Mouse (Mus musculus) CH12.LX (cell line): ENCODE measurements around the gene Ppih. TPM values are rescaled to one million over a fixed set of nuclear protein-coding genes. Genes with fewer than 3 reads are reported as not detected.

Experiments
- DNase-seq: peaks from one replicate; pipeline ENCODE4 v3.0.0-alpha.2; 2013; ENCODE audit errors: extremely low read depth
- H3K27ac ChIP-seq: 2 replicates; pipeline ENCODE4 v1.5.1; 2012; ENCODE audit warnings: low read depth, mild to moderate bottlenecking, control low read depth, moderate library complexity; ENCODE audit not compliant: insufficient read depth
- H3K27me3 ChIP-seq: replicated peaks from 2 replicates; pipeline ENCODE3; 2012; ENCODE audit warnings: inconsistent platforms
- H3K36me3 ChIP-seq, 2 experiments: replicated peaks in 1 of 2; 2 replicates each; pipeline versions ENCODE3 to v1.6.1; 2012; ENCODE audit warnings: inconsistent platforms in 1 of 2, low read length in 1 of 2, mild to moderate bottlenecking in 1 of 2, mixed read lengths in 1 of 2, moderate library complexity in 1 of 2; ENCODE audit not compliant: control insufficient read depth in 1 of 2, insufficient read depth in 1 of 2
- H3K4me1 ChIP-seq, 2 experiments: 2 replicates each; pipeline ENCODE4 v1.6.1; 2012; ENCODE audit warnings: inconsistent platforms in 1 of 2, moderate library complexity in 1 of 2; ENCODE audit not compliant: insufficient read depth in 2 of 2, control insufficient read depth in 1 of 2
- H3K4me2 ChIP-seq: 2 replicates; pipeline ENCODE4 v1.6.1; 2012; ENCODE audit warnings: low read depth, mild to moderate bottlenecking, control low read depth; ENCODE audit not compliant: poor library complexity, insufficient read depth, severe bottlenecking
- H3K4me3 ChIP-seq, 3 experiments: fragments of 150-350 bp in 1 of 3; sonication (generic) in 1 of 3; replicated peaks in 1 of 3; 2 replicates each; pipeline versions ENCODE3 to v1.5.1; 2011 to 2012; ENCODE audit warnings: low read depth in 2 of 3, low read length in 2 of 3, mild to moderate bottlenecking in 2 of 3, moderate library complexity in 2 of 3, control low read depth in 1 of 3, improper control_type of control experiment in 1 of 3, inconsistent platforms in 1 of 3, mixed read lengths in 1 of 3; ENCODE audit not compliant: poor library complexity in 1 of 3
- H3K79me2 ChIP-seq: replicated peaks from 2 replicates; pipeline ENCODE4 v1.6.1; 2012; ENCODE audit warnings: mild to moderate bottlenecking, moderate library complexity; ENCODE audit not compliant: control insufficient read depth, poor library complexity, insufficient read depth, severe bottlenecking; ENCODE audit errors: extremely low read depth
- H3K9ac ChIP-seq: 2 replicates; pipeline ENCODE4 v1.6.1; 2012; ENCODE audit warnings: low read depth, mild to moderate bottlenecking, control low read depth, moderate library complexity; ENCODE audit not compliant: insufficient read depth
- H3K9me3 ChIP-seq: replicated peaks from 2 replicates; pipeline ENCODE3; 2012; ENCODE audit warnings: low read length, inconsistent platforms, mixed read lengths
- BHLHE40 ChIP-seq: IDR thresholded peaks from 2 replicates; pipeline ENCODE4 v1.6.1; 2011; ENCODE audit warnings: mild to moderate bottlenecking, low read depth, low read length, improper control_type of control experiment
- CHD1 ChIP-seq: IDR thresholded peaks from 2 replicates; pipeline ENCODE4 v1.6.1; 2012; ENCODE audit warnings: low read depth, low read length, improper control_type of control experiment, inconsistent platforms
- CHD2 ChIP-seq: IDR thresholded peaks from 2 replicates; pipeline ENCODE4 v1.6.1; 2011; ENCODE audit warnings: low read length, improper control_type of control experiment
- CTCF ChIP-seq, 2 experiments: IDR thresholded peaks in 1 of 2; conservative IDR thresholded peaks in 1 of 2; 2 replicates each; pipeline ENCODE4 v1.5.1; 2011 to 2012; ENCODE audit warnings: low read depth in 2 of 2, low read length in 2 of 2, improper control_type of control experiment in 1 of 2, inconsistent platforms in 1 of 2, mild to moderate bottlenecking in 1 of 2, moderate library complexity in 1 of 2
- ELF1 ChIP-seq: IDR thresholded peaks from 2 replicates; pipeline ENCODE4 v1.6.1; 2014; ENCODE audit warnings: low read depth, mild to moderate bottlenecking, inconsistent platforms, low read length, improper control_type of control experiment
- ETS1 ChIP-seq: conservative IDR thresholded peaks from 2 replicates; pipeline ENCODE4 v1.6.1; 2012; ENCODE audit warnings: low read depth, mild to moderate bottlenecking, inconsistent platforms, low read length, improper control_type of control experiment, moderate library complexity
- GABPA ChIP-seq: IDR thresholded peaks from 2 replicates; pipeline ENCODE4 v1.6.1; 2012; ENCODE audit warnings: low read depth, low read length, improper control_type of control experiment, inconsistent platforms; ENCODE audit not compliant: insufficient replicate concordance
- HCFC1 ChIP-seq: IDR thresholded peaks from 2 replicates; pipeline ENCODE4 v1.6.1; 2012; ENCODE audit warnings: low read depth, mild to moderate bottlenecking, inconsistent platforms, low read length, improper control_type of control experiment
- IRF4 ChIP-seq: IDR thresholded peaks from 2 replicates; pipeline ENCODE4 v1.6.1; 2014; ENCODE audit warnings: low read depth, mild to moderate bottlenecking, inconsistent platforms, low read length, improper control_type of control experiment
- JUN ChIP-seq: IDR thresholded peaks from 2 replicates; pipeline ENCODE4 v1.6.1; 2011; ENCODE audit warnings: low read depth, mild to moderate bottlenecking, low read length, improper control_type of control experiment, moderate library complexity; ENCODE audit not compliant: insufficient read depth
- JUND ChIP-seq: conservative IDR thresholded peaks from 2 replicates; pipeline ENCODE4 v1.6.1; 2011; ENCODE audit warnings: low read depth, low read length, improper control_type of control experiment
- MAFK ChIP-seq: IDR thresholded peaks from 2 replicates; pipeline ENCODE4 v1.6.1; 2011; ENCODE audit warnings: low read length, improper control_type of control experiment; ENCODE audit not compliant: insufficient replicate concordance
- MAX ChIP-seq: IDR thresholded peaks from 2 replicates; pipeline ENCODE4 v1.6.1; 2011; ENCODE audit warnings: low read length, improper control_type of control experiment
- MAZ ChIP-seq: IDR thresholded peaks from 2 replicates; pipeline ENCODE4 v1.6.1; 2012; ENCODE audit warnings: low read depth, mild to moderate bottlenecking, inconsistent platforms, low read length, improper control_type of control experiment, moderate library complexity
- MYC ChIP-seq: IDR thresholded peaks from 2 replicates; pipeline ENCODE4 v1.6.1; 2011; ENCODE audit warnings: low read depth, mild to moderate bottlenecking, improper control_type of control experiment, low read length
- NELFE ChIP-seq: IDR thresholded peaks from 2 replicates; pipeline ENCODE4 v1.6.1; 2011; ENCODE audit warnings: low read depth, low read length, improper control_type of control experiment
- NRF1 ChIP-seq: IDR thresholded peaks from 2 replicates; pipeline ENCODE4 v1.6.1; 2014; ENCODE audit warnings: low read depth, mild to moderate bottlenecking, inconsistent platforms, low read length, improper control_type of control experiment, moderate library complexity
- PAX5 ChIP-seq: IDR thresholded peaks from 2 replicates; pipeline ENCODE4 v1.6.1; 2012; ENCODE audit warnings: low read length, inconsistent platforms, mixed read lengths
- POLR2A ChIP-seq: IDR thresholded peaks from 2 replicates; pipeline ENCODE4 v1.6.1; 2011; ENCODE audit warnings: low read depth, mild to moderate bottlenecking, improper control_type of control experiment, low read length
- POLR2AphosphoS2 ChIP-seq: IDR thresholded peaks from 2 replicates; pipeline ENCODE4 v1.6.1; 2011; ENCODE audit warnings: low read depth, low read length, improper control_type of control experiment
- RAD21 ChIP-seq: IDR thresholded peaks from 2 replicates; pipeline ENCODE4 v1.6.1; 2011; ENCODE audit warnings: low read depth, mild to moderate bottlenecking, low read length, improper control_type of control experiment, moderate library complexity
- RCOR1 ChIP-seq: conservative IDR thresholded peaks from 2 replicates; pipeline ENCODE4 v1.6.1; 2012; ENCODE audit warnings: low read depth, mild to moderate bottlenecking, inconsistent platforms, low read length, improper control_type of control experiment
- SIN3A ChIP-seq: IDR thresholded peaks from 2 replicates; pipeline ENCODE4 v1.6.1; 2012; ENCODE audit warnings: low read length, improper control_type of control experiment, inconsistent platforms
- SMC3 ChIP-seq: IDR thresholded peaks from 2 replicates; pipeline ENCODE4 v1.6.1; 2011; ENCODE audit warnings: low read depth, low read length, improper control_type of control experiment
- TBP ChIP-seq: conservative IDR thresholded peaks from 2 replicates; pipeline ENCODE4 v1.6.1; 2011; ENCODE audit warnings: low read depth, low read length, improper control_type of control experiment
- TCF12 ChIP-seq: IDR thresholded peaks from 2 replicates; pipeline ENCODE4 v1.6.1; 2014; ENCODE audit warnings: low read depth, mild to moderate bottlenecking, inconsistent platforms, low read length, improper control_type of control experiment
- UBTF ChIP-seq: IDR thresholded peaks from 2 replicates; pipeline ENCODE4 v1.6.1; 2012; ENCODE audit warnings: low read depth, mild to moderate bottlenecking, inconsistent platforms, low read length, improper control_type of control experiment, moderate library complexity
- USF2 ChIP-seq: conservative IDR thresholded peaks from 2 replicates; pipeline ENCODE4 v1.6.1; 2011; ENCODE audit warnings: low read depth, low read length, improper control_type of control experiment
- ZC3H11A ChIP-seq: IDR thresholded peaks from 2 replicates; pipeline ENCODE4 v1.6.1; 2012; ENCODE audit warnings: low read depth, mild to moderate bottlenecking, inconsistent platforms, low read length, improper control_type of control experiment
- ZKSCAN1 ChIP-seq: IDR thresholded peaks from 2 replicates; pipeline ENCODE4 v1.6.1; 2012; ENCODE audit warnings: low read depth, inconsistent platforms, low read length, improper control_type of control experiment, borderline replicate concordance
- ZNF384 ChIP-seq: IDR thresholded peaks from 2 replicates; pipeline ENCODE4 v1.6.1; 2012; ENCODE audit warnings: low read depth, low read length, improper control_type of control experiment, inconsistent platforms
- dilution Hi-C: fragments of 300-500 bp; cut with MboI; formaldehyde crosslinking; loops from 2 replicates; pipeline ENCODE4 v1.14.3; 2020; ENCODE audit warnings: low sequenced_read_pairs; ENCODE audit not compliant: extremely low pct_unique_long_range_greater_than_20kb, extremely low pct_ligation_motif_present
- in situ Hi-C: fragments of 300-500 bp; cut with MboI; formaldehyde crosslinking; loops from 3 replicates; pipeline ENCODE4 v1.14.3; 2019; ENCODE audit warnings: low sequenced_read_pairs, low pct_ligation_motif_present, low pct_unique_long_range_greater_than_20kb, mixed read lengths
- polyA plus RNA-seq: library from polyadenylated mRNA; unstranded; fragments of >175 nt; gene quantifications from 2 replicates; pipeline ENCODE4 v1.2.1, GENCODE M21; 2012; ENCODE audit warnings: low read depth; ENCODE audit not compliant: insufficient read length
- total RNA-seq, 2 experiments: library from RNA; depleted of rRNA; stranded (reverse); fragments of 300-350 nt in 1 of 2; fragments of >200 nt in 1 of 2; gene quantifications; 2 replicates each; pipeline ENCODE4 v1.2.3; 2012 to 2014

Gene Ppih
- total and polyA plus RNA-seq, 3 experiments = 125 to 179 (median 132) TPM

DNA sequence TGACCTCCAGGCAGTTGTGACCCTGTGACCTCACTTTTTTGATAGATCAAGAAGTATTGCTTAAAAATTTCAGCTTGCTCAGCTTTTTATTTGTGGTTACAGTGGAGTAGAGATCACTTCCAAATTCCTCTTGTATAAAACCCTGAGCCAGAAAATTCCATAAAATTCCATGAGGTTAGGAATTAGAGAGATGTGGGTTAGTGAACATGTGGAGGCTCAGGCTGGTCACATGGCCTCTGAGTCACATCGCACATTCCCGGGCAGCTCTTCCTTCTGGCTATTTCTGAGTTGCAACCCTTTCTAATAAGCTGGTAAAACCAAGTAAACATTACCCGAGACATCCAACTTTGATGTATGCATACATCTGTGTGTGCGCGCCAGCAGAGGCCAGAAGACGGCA is 25.2 kb upstream of the Ppih start:
- Histone ChIP-seq H3K79me2 (no peaks in the 10 kb centered on the region), H3K36me3 (no peaks in the 10 kb centered on the region), H3K4me1 (no peaks in the 10 kb centered on the region; a peak in 1 of 4 replicates), H3K4me2 (no peak overlapping the region), H3K27me3 (no peaks in the 10 kb centered on the region), H3K9me3 (no peaks in the 10 kb centered on the region), H3K27ac (no peak overlapping the region), H3K4me3 (no peak overlapping the region), H3K9ac (no peak overlapping the region)
- no peak for TF ChIP-seq MAX
- TF ChIP-seq RAD21 = no peak
- TF ChIP-seq JUND = no peak
- no peak for TF ChIP-seq IRF4
- no peak for TF ChIP-seq CHD2
- TF ChIP-seq SIN3A = no peak
- TF ChIP-seq BHLHE40 = no peak
- no peak for TF ChIP-seq NELFE
- no peak for TF ChIP-seq ELF1
- TF ChIP-seq CHD1 = no peak
- no peak for TF ChIP-seq GABPA
- no peak for TF ChIP-seq ZKSCAN1
- TF ChIP-seq RCOR1 = no peak
- DNase-seq = no peak
- in situ Hi-C loops (no loop called here), dilution Hi-C loops (no loop called here)

DNA sequence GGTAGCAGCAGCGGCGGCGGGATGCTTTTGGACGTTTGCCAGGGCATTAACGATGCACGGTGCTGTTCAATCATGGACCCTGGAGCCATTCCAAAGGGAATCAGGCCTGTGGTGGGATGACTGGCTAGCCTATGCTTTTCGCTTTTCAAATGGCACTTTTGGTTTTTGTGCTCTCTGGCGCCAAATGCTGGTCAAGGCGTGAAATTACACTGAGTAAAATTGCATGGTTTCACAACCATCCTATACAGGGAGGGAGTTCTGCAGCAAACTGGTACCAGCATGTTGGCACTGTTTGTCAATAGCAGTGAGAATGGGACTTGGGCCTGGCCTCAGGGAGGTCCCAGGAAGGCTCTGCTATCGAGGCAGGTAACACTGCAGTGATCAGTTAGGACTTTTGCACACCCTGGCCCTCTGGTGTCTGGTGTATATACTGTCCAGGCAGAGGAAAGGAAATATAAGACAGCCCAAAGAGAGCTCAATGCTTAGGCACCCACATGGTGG is 18.6 kb upstream of the Ppih start:
- no peak overlapping the region for H3K9ac ChIP-seq
- no peak for TF ChIP-seq JUN
- no peak for TF ChIP-seq POLR2A
- no peak for TF ChIP-seq ZNF384
- TF ChIP-seq IRF4 = no peak
- TF ChIP-seq POLR2AphosphoS2 = no peak
- TF ChIP-seq USF2 = no peak
- no peak for TF ChIP-seq MAZ
- TF ChIP-seq CTCF (conservative IDR thresholded peaks at IDR 0.05 in 1 of 2, IDR thresholded peaks at IDR 0.05 in 1 of 2; ENCODE audit: low read depth in 2 of 2, low read length in 2 of 2) = peak; percentile 74 to 93
- peak; percentile 47 for TF ChIP-seq RAD21
- TF ChIP-seq SMC3 = peak; percentile 47
- TF ChIP-seq TCF12 = no peak
- TF ChIP-seq ZKSCAN1 = no peak
- TF ChIP-seq SIN3A = no peak
- TF ChIP-seq PAX5 = no peak
- TF ChIP-seq NELFE = no peak
- TF ChIP-seq NRF1 = no peak
- TF ChIP-seq ETS1 = no peak
- no peak for TF ChIP-seq CHD2
- TF ChIP-seq UBTF = no peak
- TF ChIP-seq BHLHE40 = no peak
- TF ChIP-seq TBP = no peak
- TF ChIP-seq MYC = no peak
- TF ChIP-seq ZC3H11A = no peak
- no peak for TF ChIP-seq RCOR1
- no peak for TF ChIP-seq MAFK
- no peak for TF ChIP-seq HCFC1
- TF ChIP-seq, all 38 proteins: peak for 3
- no peaks in the 10 kb centered on the region for H3K9me3 ChIP-seq
- H3K27ac ChIP-seq = no peak overlapping the region
- peak; percentile 58 for DNase-seq
- H3K4me2 ChIP-seq = no peak overlapping the region
- H3K4me3 ChIP-seq = no peak overlapping the region
- no peaks in the 10 kb centered on the region for H3K36me3 ChIP-seq
- peaks cover 2% of the 10 kb centered on the region for H3K27me3 ChIP-seq
- in situ Hi-C loops (no loop called here), dilution Hi-C loops (no loop called here)
- H3K4me1 ChIP-seq = peaks cover 3 to 7% of the 10 kb centered on the region in 2 experiments; a peak in 1 of 4 replicates
- H3K79me2 ChIP-seq = no peaks in the 10 kb centered on the region
